Mouse (Mus musculus): ENCODE measurements around the gene Bbc3. TPM values are rescaled to one million over a fixed set of nuclear protein-coding genes. Genes with fewer than 3 reads are reported as not detected.

Bbc3 gene
- polyA plus RNA-seq, 1 experiment from 2014 or later: 3.7 TPM

GRCm38 (mm10) chr7:16271139-16271538, 37.1 kb upstream of the Bbc3 start:
- Histone ChIP-seq H3K27ac (ENCODE audit: low read depth) (no peak overlapping the region), H3K9ac (replicated peaks) (no peak overlapping the region), H3K4me1 (ENCODE audit: insufficient read depth) (peaks cover 37% of the 10 kb centered on the region), H3K4me2 (ENCODE audit: low read depth, low read length) (no peak overlapping the region), H3K9me3 (ENCODE audit: low read length) (no peaks in the 10 kb centered on the region), H3K4me3 (ENCODE audit: low read depth, low read length) (no peak overlapping the region), H3K27me3 (ENCODE audit: insufficient read depth, low read length) (no peaks in the 10 kb centered on the region), H3K36me3 (replicated peaks; ENCODE audit: insufficient read depth, low read length) (peaks cover 4% of the 10 kb centered on the region)
- 61% methylated on average over 1 of the region's 1 CpGs for WGBS (ENCODE audit: insufficient replicate concordance)
- TF ChIP-seq EP300 (IDR thresholded peaks at IDR 0.05; ENCODE audit: low read depth) (no peak), CTCF (IDR thresholded peaks at IDR 0.05; ENCODE audit: low read depth) (no peak)
- ATAC-seq: no peak
- no peak for DNase-seq

GRCm38 (mm10) chr7:16272681-16273080, 35.5 kb upstream of the Bbc3 start:
- DNase-seq (peak; percentile 89), ATAC-seq (peak; percentile 76)
- H3K9me3 ChIP-seq (ENCODE audit: low read length): no peaks in the 10 kb centered on the region
- H3K27ac ChIP-seq (ENCODE audit: low read depth): peak overlapping the region; percentile 98
- peak overlapping the region; percentile 82 for H3K9ac ChIP-seq (replicated peaks)
- TF ChIP-seq EP300 (IDR thresholded peaks at IDR 0.05; ENCODE audit: low read depth) (no peak), CTCF (IDR thresholded peaks at IDR 0.05; ENCODE audit: low read depth) (peak; percentile 47)
- H3K4me1 ChIP-seq (ENCODE audit: insufficient read depth): peaks cover 40% of the 10 kb centered on the region
- WGBS (ENCODE audit: insufficient replicate concordance): 4% methylated on average over 34 of the region's 46 CpGs
- peaks cover 16% of the 10 kb centered on the region for H3K36me3 ChIP-seq (replicated peaks; ENCODE audit: insufficient read depth, low read length)
- no peaks in the 10 kb centered on the region for H3K27me3 ChIP-seq (ENCODE audit: insufficient read depth, low read length)
- H3K4me3 ChIP-seq (ENCODE audit: low read depth, low read length): peak overlapping the region; percentile 85
- H3K4me2 ChIP-seq (ENCODE audit: low read depth, low read length): peak overlapping the region; percentile 99

GRCm38 (mm10) chr7:16273081-16273765, 35.0 kb upstream of the Bbc3 start, which contains the start of gene Inafm1:
Gene Inafm1, minus strand, starts transcription at chr7:16273617.
- TF ChIP-seq CTCF (IDR thresholded peaks at IDR 0.05; ENCODE audit: low read depth) (no peak), EP300 (IDR thresholded peaks at IDR 0.05; ENCODE audit: low read depth) (no peak; the same call in 1 of the 2 replicates)
- H3K27me3 ChIP-seq (ENCODE audit: insufficient read depth, low read length): no peaks in the 10 kb centered on the region
- peak within 1 kb of the TSS; percentile 82 for H3K9ac ChIP-seq (replicated peaks)
- peak within 1 kb of the TSS; percentile 99 for H3K4me2 ChIP-seq (ENCODE audit: low read depth, low read length)
- peaks cover 17% of the 10 kb centered on the region for H3K36me3 ChIP-seq (replicated peaks; ENCODE audit: insufficient read depth, low read length)
- H3K27ac ChIP-seq (ENCODE audit: low read depth): peak within 1 kb of the TSS; percentile 98
- DNase-seq (peak; percentile 93), ATAC-seq (peak; percentile 79)
- H3K9me3 ChIP-seq (ENCODE audit: low read length): no peaks in the 10 kb centered on the region
- H3K4me3 ChIP-seq (ENCODE audit: low read depth, low read length): peak within 1 kb of the TSS; percentile 85
- 2% methylated on average over 47 of the region's 49 CpGs for WGBS (ENCODE audit: insufficient replicate concordance)
- peaks cover 40% of the 10 kb centered on the region for H3K4me1 ChIP-seq (ENCODE audit: insufficient read depth)

DNA sequence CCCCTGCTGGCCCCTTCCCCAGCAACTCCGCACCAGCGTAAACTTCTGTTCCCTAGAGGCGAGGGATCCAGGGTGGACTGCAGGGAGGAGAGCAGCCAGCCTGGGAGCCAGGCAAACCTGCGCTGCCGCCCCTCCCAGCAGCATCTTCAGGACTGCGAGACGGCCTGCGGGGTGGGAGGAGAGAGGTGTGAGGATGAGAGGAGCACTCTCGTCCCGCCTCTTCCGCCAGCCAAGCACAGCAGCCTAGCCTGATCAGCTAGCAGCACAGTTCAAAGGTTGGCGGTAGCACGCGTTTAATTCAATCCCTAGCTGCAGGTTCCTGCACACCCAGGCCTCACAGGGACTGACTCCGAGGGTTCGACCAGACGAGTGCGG, 34.4 kb upstream of the Bbc3 start:
- H3K4me1 ChIP-seq (ENCODE audit: insufficient read depth): peaks cover 40% of the 10 kb centered on the region
- H3K27ac ChIP-seq (ENCODE audit: low read depth): peak overlapping the region; percentile 98
- peak overlapping the region; percentile 82 for H3K9ac ChIP-seq (replicated peaks)
- no peaks in the 10 kb centered on the region for H3K27me3 ChIP-seq (ENCODE audit: insufficient read depth, low read length)
- ATAC-seq (peak; percentile 78), DNase-seq (peak; percentile 84)
- H3K4me3 ChIP-seq (ENCODE audit: low read depth, low read length): peak overlapping the region; percentile 85
- peaks cover 21% of the 10 kb centered on the region for H3K36me3 ChIP-seq (replicated peaks; ENCODE audit: insufficient read depth, low read length)
- peak overlapping the region; percentile 99 for H3K4me2 ChIP-seq (ENCODE audit: low read depth, low read length)
- under 1% methylated on average over 18 of the region's 18 CpGs for WGBS (ENCODE audit: insufficient replicate concordance)
- no peak for TF ChIP-seq CTCF (IDR thresholded peaks at IDR 0.05; ENCODE audit: low read depth)
- TF ChIP-seq EP300 (IDR thresholded peaks at IDR 0.05; ENCODE audit: low read depth): no peak; the same call in 1 of the 2 replicates
- H3K9me3 ChIP-seq (ENCODE audit: low read length): no peaks in the 10 kb centered on the region

- Histone ChIP-seq H3K4me1 (ENCODE audit: insufficient read depth) (peaks cover 40% of the 10 kb centered on the region), H3K27me3 (ENCODE audit: insufficient read depth, low read length) (no peaks in the 10 kb centered on the region), H3K4me3 (ENCODE audit: low read depth, low read length) (peak overlapping the region; percentile 85; the same call in 1 of the 2 replicates), H3K4me2 (ENCODE audit: low read depth, low read length) (peak overlapping the region; percentile 99), H3K9me3 (ENCODE audit: low read length) (no peaks in the 10 kb centered on the region), H3K36me3 (replicated peaks; ENCODE audit: insufficient read depth, low read length) (peaks cover 26% of the 10 kb centered on the region), H3K27ac (ENCODE audit: low read depth) (peak overlapping the region; percentile 98), H3K9ac (replicated peaks) (peak overlapping the region; percentile 82)
- WGBS (ENCODE audit: insufficient replicate concordance): 50% methylated on average over 10 of the region's 10 CpGs
- TF ChIP-seq CTCF (IDR thresholded peaks at IDR 0.05; ENCODE audit: low read depth) (no peak), EP300 (IDR thresholded peaks at IDR 0.05; ENCODE audit: low read depth) (peak; percentile 62; the same call in 1 of the 2 replicates)
- 0 out of 2 replicates have a peak, but pooled peaks have one; percentile 7 for ATAC-seq
- no peak for DNase-seq
These were observed 33.0 kb upstream of the Bbc3 start for GRCm38 (mm10) chr7:16274922-16275890.

- Histone ChIP-seq H3K4me2 (ENCODE audit: low read depth, low read length) (no peak overlapping the region), H3K36me3 (replicated peaks; ENCODE audit: insufficient read depth, low read length) (peaks cover 66% of the 10 kb centered on the region), H3K4me3 (ENCODE audit: low read depth, low read length) (no peak overlapping the region), H3K9ac (replicated peaks) (no peak overlapping the region), H3K9me3 (ENCODE audit: low read length) (no peaks in the 10 kb centered on the region), H3K4me1 (ENCODE audit: insufficient read depth) (peaks cover 17% of the 10 kb centered on the region), H3K27me3 (ENCODE audit: insufficient read depth, low read length) (no peaks in the 10 kb centered on the region), H3K27ac (ENCODE audit: low read depth) (no peak overlapping the region)
- DNase-seq: no peak
- TF ChIP-seq CTCF (IDR thresholded peaks at IDR 0.05; ENCODE audit: low read depth): no peak
- no peak for TF ChIP-seq EP300 (IDR thresholded peaks at IDR 0.05; ENCODE audit: low read depth)
- ATAC-seq: no peak
- 80% methylated on average over 11 of the region's 11 CpGs for WGBS (ENCODE audit: insufficient replicate concordance)
These were observed 27.5 kb upstream of the Bbc3 start for GRCm38 (mm10) chr7:16280721-16281120.
